19 mouse cellular contexts compared by ENCODE assay signal in the genomic region with DNA sequence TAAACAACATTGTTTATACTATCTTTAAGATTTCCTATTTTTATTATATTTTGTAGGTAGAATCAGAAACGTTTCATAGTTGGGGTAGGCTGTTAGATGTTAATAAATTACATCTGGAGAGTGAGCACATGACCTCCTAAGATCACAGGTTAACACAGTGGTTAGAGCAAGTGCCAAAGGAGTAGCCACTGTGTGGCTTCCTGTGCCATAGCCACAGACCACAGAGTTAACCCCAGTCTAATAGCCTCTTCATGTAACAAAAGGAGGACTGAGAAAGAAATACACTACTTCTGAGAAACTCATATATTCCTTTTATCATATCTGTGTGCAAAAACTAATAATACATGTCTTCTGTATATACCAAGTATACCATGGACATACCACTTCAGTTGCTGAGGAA. TPM values are rescaled to one million over a fixed set of nuclear protein-coding genes. Genes with fewer than 3 reads are reported as not detected.
"Had no signal": no experiment of that assay in that cellular context is flagged by ENCODE, and none has a peak within 500 bp of the region (broad histone marks: within the 10 kb centered on the region; RNA-seq: fewer than 3 reads in every experiment).

No protein-coding gene starts in this region.

- DNase-seq: retina, postnatal 1 day; right cerebral cortex, adult 18-20 months; right cerebral cortex, postnatal 14 days; right cerebral cortex, postnatal 25 days; right cerebral cortex, postnatal 4 days; spleen, adult 18-20 months; thymus, adult 18-20 months; thymus, postnatal 14 days; thymus, postnatal 25 days; thymus, postnatal 36 days; thymus, postnatal 4 days had no signal

- H3K27me3 ChIP-seq: neural tube, embryonic 13.5 days; neural tube, embryonic 15.5 days; stomach, embryonic 15.5 days had no signal

- H3K4me3 ChIP-seq: neural tube, embryonic 13.5 days; neural tube, embryonic 15.5 days; stomach, embryonic 15.5 days had no signal

- H3K4me2 ChIP-seq: neural tube, embryonic 13.5 days; neural tube, embryonic 15.5 days; stomach, embryonic 15.5 days had no signal

- H3K9ac ChIP-seq: neural tube, embryonic 13.5 days; neural tube, embryonic 15.5 days; stomach, embryonic 15.5 days had no signal

- H3K27ac ChIP-seq: neural tube, embryonic 13.5 days; neural tube, embryonic 15.5 days; stomach, embryonic 15.5 days; stomach, postnatal 0 days had no signal

- H3K9me3 ChIP-seq: neural tube, embryonic 13.5 days; neural tube, embryonic 15.5 days; stomach, embryonic 15.5 days had no signal

- H3K4me1 ChIP-seq: neural tube, embryonic 13.5 days; neural tube, embryonic 15.5 days; stomach, embryonic 15.5 days had no signal

RNA-seq across cellular contexts. Expression of a gene that starts 29.1 kb away (rescaled TPM):
- polyA plus RNA-seq: neural tube, embryonic 13.5 days; neural tube, embryonic 14.5 days; neural tube, embryonic 15.5 days; spleen, adult 2 months; testis, adult 2 months; urinary bladder, adult 2 months had no signal
